Mouse (Mus musculus) midbrain, postnatal 0 days (tissue): Measurements from ENCODE around the gene Ndufb7. TPM values are rescaled to one million over a fixed set of nuclear protein-coding genes. Genes with fewer than 3 reads are reported as not detected.

Experiments used
- ATAC-seq: fragments of 200-750 bp; cut with Nextera tagmentation; 2 replicates; pipeline ENCODE4 v1.8.0; 2017; ENCODE audit warnings: moderate number of reproducible peaks, mild to moderate bottlenecking, moderate TSS enrichment, moderate library complexity; ENCODE audit not compliant: low FRiP score
- DNase-seq: peaks from one replicate; pipeline ENCODE4 v3.0.0-alpha.2; 2015; ENCODE audit warnings: low spot score
- H3K27ac ChIP-seq: fragments of 300-500 bp; sonication (generic); 2 replicates; pipeline ENCODE4 v1.5.1; 2014; ENCODE audit warnings: low read depth, mild to moderate bottlenecking, low read length, mixed read lengths
- H3K27me3 ChIP-seq: fragments of 300-500 bp; sonication (generic); 2 replicates; pipeline ENCODE4 v1.6.1; 2014; ENCODE audit warnings: low read length, control low read depth, mixed read lengths; ENCODE audit not compliant: insufficient read depth
- H3K36me3 ChIP-seq: fragments of 300-500 bp; sonication (generic); 2 replicates; pipeline ENCODE4 v1.6.1; 2014; ENCODE audit warnings: low read length, control low read depth, mixed read lengths; ENCODE audit not compliant: insufficient read depth
- H3K4me1 ChIP-seq: fragments of 300-500 bp; sonication (generic); 2 replicates; pipeline ENCODE4 v1.6.1; 2014; ENCODE audit warnings: mild to moderate bottlenecking, control low read depth, antibody characterized with exemption, low read length, mixed read lengths; ENCODE audit not compliant: insufficient read depth
- H3K4me2 ChIP-seq: fragments of 300-500 bp; sonication (generic); 2 replicates; pipeline ENCODE4 v1.6.1; 2014; ENCODE audit warnings: low read depth, mild to moderate bottlenecking, low read length, mixed read lengths; ENCODE audit not compliant: poor library complexity, severe bottlenecking
- H3K4me3 ChIP-seq: fragments of 300-500 bp; sonication (generic); 2 replicates; pipeline ENCODE4 v1.5.1; 2014; ENCODE audit warnings: low read depth, mild to moderate bottlenecking, low read length, moderate library complexity
- H3K9ac ChIP-seq: fragments of 300-500 bp; sonication (generic); replicated peaks from 2 replicates; pipeline ENCODE4 v1.6.1; 2014; ENCODE audit warnings: mild to moderate bottlenecking, low read length, moderate library complexity, mixed read lengths; ENCODE audit not compliant: poor library complexity, severe bottlenecking
- H3K9me3 ChIP-seq: fragments of 300-500 bp; sonication (generic); 2 replicates; pipeline ENCODE4 v1.6.1; 2016; ENCODE audit warnings: low read length, control low read depth
- CTCF ChIP-seq: IDR thresholded peaks from 2 replicates; pipeline ENCODE4 v1.5.1; 2016; ENCODE audit warnings: antibody characterized with exemption, mild to moderate bottlenecking
- WGBS: fragments of 180-500 bp; shearing (Covaris S2); extraction: QIAGEN DNeasy Blood & Tissue Kit; methylation state at CpG from one replicate; pipeline ENCODE4 v1.1.7; 2014; 5-methylcytosine and 5-hydroxymethylcytosine counted together
- polyA plus RNA-seq: library from polyadenylated mRNA; unstranded; fragments of >200 nt; fragmentation: Nextera tagmentation; extraction: Ambion mirVana; gene quantifications from 2 replicates; pipeline ENCODE4 v1.2.1, GENCODE M21; 2015
- total RNA-seq: library from RNA; depleted of rRNA; stranded (reverse); fragments of >200 nt; gene quantifications from 2 replicates; pipeline ENCODE4 v1.2.3, GENCODE M21; 2014

Ndufb7 gene
- total and polyA plus RNA-seq, 2 experiments from 2014 or later, result 151 to 396 TPM

- Histone ChIP-seq H3K4me1 (peaks cover 7% of the 10 kb centered on the region; the same call in 1 of the 2 replicates), H3K27me3 (no peaks in the 10 kb centered on the region), H3K27ac (no peak overlapping the region), H3K36me3 (peaks cover 37% of the 10 kb centered on the region), H3K4me2 (no peak overlapping the region), H3K4me3 (no peak overlapping the region), H3K9me3 (no peaks in the 10 kb centered on the region), H3K9ac (no peak overlapping the region)
- DNase-seq (no peak), ATAC-seq (no peak)
- 88% methylated on average over 15 of the region's 15 CpGs for WGBS
- no peak for TF ChIP-seq CTCF
These were observed 8.3 kb downstream of the Ndufb7 start for GRCm38 (mm10) chr8:83574631-83575315.

GRCm38 (mm10) chr8:83575561-83576515 is 9.4 kb downstream of the Ndufb7 start:
- Histone ChIP-seq H3K4me2 (no peak overlapping the region), H3K9me3 (no peaks in the 10 kb centered on the region), H3K27me3 (no peaks in the 10 kb centered on the region), H3K4me1 (peaks cover 7% of the 10 kb centered on the region; the same call in 1 of the 2 replicates), H3K27ac (no peak overlapping the region), H3K4me3 (no peak overlapping the region), H3K36me3 (peaks cover 30% of the 10 kb centered on the region), H3K9ac (0 out of 2 replicates have a peak overlapping the region, but pooled peaks have one; percentile 13)
- no peak for DNase-seq
- no peak for TF ChIP-seq CTCF
- WGBS, result 80% methylated on average over 17 of the region's 17 CpGs
- no peak for ATAC-seq

GRCm38 (mm10) chr8:83576516-83576895 is 10.0 kb downstream of the Ndufb7 start:
- DNase-seq, result no peak
- peaks cover 25% of the 10 kb centered on the region for H3K36me3 ChIP-seq
- TF ChIP-seq CTCF, result no peak
- H3K4me1 ChIP-seq, result peaks cover 7% of the 10 kb centered on the region; the same call in 1 of the 2 replicates
- no peak overlapping the region for H3K4me2 ChIP-seq
- H3K27me3 ChIP-seq, result no peaks in the 10 kb centered on the region
- H3K4me3 ChIP-seq, result no peak overlapping the region
- H3K27ac ChIP-seq, result no peak overlapping the region
- no peaks in the 10 kb centered on the region for H3K9me3 ChIP-seq
- no peak for ATAC-seq
- no peak overlapping the region for H3K9ac ChIP-seq
- WGBS, result 78% methylated on average over 3 of the region's 4 CpGs

DNA sequence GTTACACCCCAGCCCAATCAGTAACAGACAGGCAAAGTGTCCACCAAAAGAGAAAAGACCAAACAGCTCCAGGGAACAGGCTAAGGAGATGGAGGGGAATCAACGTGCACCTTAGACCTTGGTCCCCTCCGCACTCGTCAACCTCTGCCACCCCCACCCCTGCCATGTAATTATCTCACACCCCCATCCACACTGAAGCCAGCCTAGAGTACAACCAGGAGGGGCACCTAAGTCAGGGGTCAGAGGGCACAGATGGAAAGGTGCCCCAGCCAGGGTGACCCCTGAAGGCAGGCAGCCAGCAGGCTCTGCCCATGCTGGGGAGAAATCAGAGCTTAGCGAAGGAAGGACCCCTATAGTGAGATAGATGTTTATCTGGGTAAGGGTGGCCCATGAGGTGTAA is 10.4 kb downstream of the Ndufb7 start:
- ATAC-seq, result no peak
- no peak for DNase-seq
- Histone ChIP-seq H3K36me3 (peaks cover 21% of the 10 kb centered on the region), H3K4me3 (no peak overlapping the region), H3K4me2 (no peak overlapping the region), H3K9ac (no peak overlapping the region), H3K9me3 (no peaks in the 10 kb centered on the region), H3K27me3 (no peaks in the 10 kb centered on the region), H3K4me1 (peaks cover 7% of the 10 kb centered on the region; the same call in 1 of the 2 replicates), H3K27ac (no peak overlapping the region)
- no peak for TF ChIP-seq CTCF
- 77% methylated on average over 4 of the region's 4 CpGs for WGBS

DNA sequence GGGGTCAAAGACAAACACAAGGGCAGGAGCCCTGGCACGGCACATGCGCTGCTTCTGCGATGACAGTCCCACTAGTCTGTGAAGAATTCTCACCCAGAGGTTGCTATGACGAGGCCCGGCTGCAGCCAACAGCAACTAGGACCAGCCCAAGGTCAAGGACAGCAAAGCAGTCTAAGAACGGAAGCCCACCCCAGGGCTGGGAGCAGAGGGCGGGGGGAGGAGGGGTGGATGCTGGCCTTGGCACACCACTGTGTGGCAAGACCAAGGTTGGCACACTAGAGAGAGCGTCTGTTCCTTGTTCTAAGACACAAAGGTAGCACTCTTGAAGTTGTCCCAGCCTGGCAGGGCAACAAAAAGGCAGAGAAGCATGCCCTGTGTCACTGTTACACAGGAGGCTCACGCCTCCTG is 10.9 kb downstream of the Ndufb7 start:
- Histone ChIP-seq H3K27me3 (no peaks in the 10 kb centered on the region), H3K4me2 (no peak overlapping the region), H3K9me3 (no peaks in the 10 kb centered on the region), H3K36me3 (peaks cover 16% of the 10 kb centered on the region), H3K4me3 (no peak overlapping the region), H3K27ac (no peak overlapping the region), H3K4me1 (peaks cover 7% of the 10 kb centered on the region; the same call in 1 of the 2 replicates), H3K9ac (no peak overlapping the region)
- ATAC-seq, result no peak
- 57% methylated on average over 9 of the region's 9 CpGs for WGBS
- peak; percentile 18 for DNase-seq
- no peak for TF ChIP-seq CTCF
